Mouse (Mus musculus): ENCODE measurements at regions not wholly inside any gene's neighbourhood (a gene's known extent, or its start where the extent isn't known, plus 50 kb on each side); places are given as distances from the start of the nearest gene placed in this dataset.

GRCm38 (mm10) chr8:49236021-49236821 lies 392.5 kb upstream of the Tenm3 start:
- H3K36me3 ChIP-seq (ENCODE audit: control insufficient read depth, insufficient read depth, low read length), result no peaks in the 10 kb centered on the region
- ATAC-seq (ENCODE audit: low FRiP score), result no peak
- H3K27ac ChIP-seq (ENCODE audit: low read depth, low read length), result no peak overlapping the region
- DNase-seq (ENCODE audit: low spot score, missing footprints), result no peak
- no peak overlapping the region for H3K9ac ChIP-seq (ENCODE audit: low read length)
- no peak overlapping the region for H3K4me2 ChIP-seq
- no peak overlapping the region for H3K4me3 ChIP-seq (ENCODE audit: low read depth, low read length)
- no peaks in the 10 kb centered on the region for H3K4me1 ChIP-seq (ENCODE audit: control insufficient read depth, insufficient read depth, low read length)
- no peaks in the 10 kb centered on the region for H3K27me3 ChIP-seq (ENCODE audit: control insufficient read depth, insufficient read depth, low read length)
- WGBS, result 75% methylated on average over 7 of the region's 7 CpGs
- H3K9me3 ChIP-seq (ENCODE audit: control insufficient read depth, low read length), result no peaks in the 10 kb centered on the region

GRCm38 (mm10) chr8:49223841-49224420 lies 380.2 kb upstream of the Tenm3 start:
- 76% methylated on average over 18 of the region's 18 CpGs for WGBS
- H3K4me2 ChIP-seq, result no peak overlapping the region
- no peaks in the 10 kb centered on the region for H3K36me3 ChIP-seq (ENCODE audit: control insufficient read depth, insufficient read depth, low read length)
- H3K9me3 ChIP-seq (ENCODE audit: control insufficient read depth, low read length), result no peaks in the 10 kb centered on the region
- H3K27ac ChIP-seq (ENCODE audit: low read depth, low read length), result no peak overlapping the region
- no peak overlapping the region for H3K9ac ChIP-seq (ENCODE audit: low read length)
- H3K4me1 ChIP-seq (ENCODE audit: control insufficient read depth, insufficient read depth, low read length), result no peaks in the 10 kb centered on the region
- DNase-seq (ENCODE audit: low spot score, missing footprints) (peak; percentile 75), ATAC-seq (ENCODE audit: low FRiP score) (no peak)
- no peaks in the 10 kb centered on the region for H3K27me3 ChIP-seq (ENCODE audit: control insufficient read depth, insufficient read depth, low read length)
- no peak overlapping the region for H3K4me3 ChIP-seq (ENCODE audit: low read depth, low read length)

GRCm38 (mm10) chr8:49195333-49195640 lies 351.5 kb upstream of the Tenm3 start:
- no peak overlapping the region for H3K4me2 ChIP-seq
- no peaks in the 10 kb centered on the region for H3K9me3 ChIP-seq (ENCODE audit: control insufficient read depth, low read length)
- peak overlapping the region; percentile 3; the same call in 1 of the 2 replicates for H3K27ac ChIP-seq (ENCODE audit: low read depth, low read length)
- no peak overlapping the region for H3K4me3 ChIP-seq (ENCODE audit: low read depth, low read length)
- ATAC-seq (ENCODE audit: low FRiP score) (no peak), DNase-seq (ENCODE audit: low spot score, missing footprints) (no peak)
- WGBS, result 60% methylated on average over 4 of the region's 4 CpGs
- no peak overlapping the region for H3K9ac ChIP-seq (ENCODE audit: low read length)
- no peaks in the 10 kb centered on the region for H3K36me3 ChIP-seq (ENCODE audit: control insufficient read depth, insufficient read depth, low read length)
- no peaks in the 10 kb centered on the region; the same call in 1 of the 2 replicates for H3K4me1 ChIP-seq (ENCODE audit: control insufficient read depth, insufficient read depth, low read length)
- no peaks in the 10 kb centered on the region for H3K27me3 ChIP-seq (ENCODE audit: control insufficient read depth, insufficient read depth, low read length)

- peak; percentile 89 for DNase-seq (ENCODE audit: low spot score, missing footprints)
- WGBS, result 43% methylated on average over 11 of the region's 11 CpGs
- no peak overlapping the region for H3K9ac ChIP-seq (ENCODE audit: low read length)
Measured at GRCm38 (mm10) chr8:49194592-49195332, 351.0 kb upstream of the Tenm3 start.

GRCm38 (mm10) chr8:49186853-49187252 lies 343.1 kb upstream of the Tenm3 start:
- H3K36me3 ChIP-seq (ENCODE audit: control insufficient read depth, insufficient read depth, low read length), result no peaks in the 10 kb centered on the region
- H3K4me1 ChIP-seq (ENCODE audit: control insufficient read depth, insufficient read depth, low read length), result no peaks in the 10 kb centered on the region
- WGBS, result 72% methylated on average over 3 of the region's 3 CpGs
- H3K27ac ChIP-seq (ENCODE audit: low read depth, low read length), result no peak overlapping the region
- no peaks in the 10 kb centered on the region for H3K27me3 ChIP-seq (ENCODE audit: control insufficient read depth, insufficient read depth, low read length)
- no peaks in the 10 kb centered on the region for H3K9me3 ChIP-seq (ENCODE audit: control insufficient read depth, low read length)
- no peak for ATAC-seq (ENCODE audit: low FRiP score)
- no peak overlapping the region for H3K4me2 ChIP-seq
- H3K4me3 ChIP-seq (ENCODE audit: low read depth, low read length), result no peak overlapping the region
- no peak overlapping the region for H3K9ac ChIP-seq (ENCODE audit: low read length)
- DNase-seq (ENCODE audit: low spot score, missing footprints), result no peak

More at GRCm38 (mm10) chr8:49194592-49195332, 351.0 kb upstream of the Tenm3 start:
- no peaks in the 10 kb centered on the region for H3K9me3 ChIP-seq (ENCODE audit: control insufficient read depth, low read length)
- no peaks in the 10 kb centered on the region for H3K36me3 ChIP-seq (ENCODE audit: control insufficient read depth, insufficient read depth, low read length)
- no peaks in the 10 kb centered on the region; the same call in 1 of the 2 replicates for H3K4me1 ChIP-seq (ENCODE audit: control insufficient read depth, insufficient read depth, low read length)
- no peak overlapping the region for H3K4me2 ChIP-seq
- no peaks in the 10 kb centered on the region for H3K27me3 ChIP-seq (ENCODE audit: control insufficient read depth, insufficient read depth, low read length)
- H3K4me3 ChIP-seq (ENCODE audit: low read depth, low read length), result no peak overlapping the region
- peak overlapping the region; percentile 3; the same call in 1 of the 2 replicates for H3K27ac ChIP-seq (ENCODE audit: low read depth, low read length)
- peak; percentile 91 for ATAC-seq (ENCODE audit: low FRiP score)

- Histone ChIP-seq H3K27me3 (ENCODE audit: control insufficient read depth, insufficient read depth, low read length) (no peaks in the 10 kb centered on the region), H3K9me3 (ENCODE audit: control insufficient read depth, low read length) (no peaks in the 10 kb centered on the region), H3K4me3 (ENCODE audit: low read depth, low read length) (no peak overlapping the region), H3K36me3 (ENCODE audit: control insufficient read depth, insufficient read depth, low read length) (no peaks in the 10 kb centered on the region), H3K4me2 (no peak overlapping the region), H3K9ac (ENCODE audit: low read length) (no peak overlapping the region), H3K27ac (ENCODE audit: low read depth, low read length) (no peak overlapping the region), H3K4me1 (ENCODE audit: control insufficient read depth, insufficient read depth, low read length) (no peaks in the 10 kb centered on the region)
- 86% methylated on average over 4 of the region's 4 CpGs for WGBS
- no peak for DNase-seq (ENCODE audit: low spot score, missing footprints)
- ATAC-seq (ENCODE audit: low FRiP score), result no peak
Measured at GRCm38 (mm10) chr8:49175386-49175785, 331.6 kb upstream of the Tenm3 start.

- H3K9me3 ChIP-seq (ENCODE audit: control insufficient read depth, low read length), result no peaks in the 10 kb centered on the region
- WGBS, result 88% methylated on average over 2 of the region's 2 CpGs
- no peak overlapping the region for H3K27ac ChIP-seq (ENCODE audit: low read depth, low read length)
- no peak for ATAC-seq (ENCODE audit: low FRiP score)
- H3K27me3 ChIP-seq (ENCODE audit: control insufficient read depth, insufficient read depth, low read length), result no peaks in the 10 kb centered on the region
- H3K4me2 ChIP-seq, result no peak overlapping the region
- no peaks in the 10 kb centered on the region for H3K4me1 ChIP-seq (ENCODE audit: control insufficient read depth, insufficient read depth, low read length)
- no peak overlapping the region for H3K4me3 ChIP-seq (ENCODE audit: low read depth, low read length)
- H3K36me3 ChIP-seq (ENCODE audit: control insufficient read depth, insufficient read depth, low read length), result no peaks in the 10 kb centered on the region
- no peak overlapping the region for H3K9ac ChIP-seq (ENCODE audit: low read length)
- DNase-seq (ENCODE audit: low spot score, missing footprints), result no peak
Measured at GRCm38 (mm10) chr8:49174956-49175355, 331.2 kb upstream of the Tenm3 start.

GRCm38 (mm10) chr8:49159318-49159717 lies 315.6 kb upstream of the Tenm3 start:
- no peaks in the 10 kb centered on the region for H3K36me3 ChIP-seq (ENCODE audit: control insufficient read depth, insufficient read depth, low read length)

GRCm38 (mm10) chr8:49158201-49158600 lies 314.4 kb upstream of the Tenm3 start:
- ATAC-seq (ENCODE audit: low FRiP score) (no peak), DNase-seq (ENCODE audit: low spot score, missing footprints) (no peak)
- Histone ChIP-seq H3K4me1 (ENCODE audit: control insufficient read depth, insufficient read depth, low read length) (no peaks in the 10 kb centered on the region), H3K27me3 (ENCODE audit: control insufficient read depth, insufficient read depth, low read length) (no peaks in the 10 kb centered on the region), H3K9me3 (ENCODE audit: control insufficient read depth, low read length) (no peaks in the 10 kb centered on the region), H3K4me3 (ENCODE audit: low read depth, low read length) (no peak overlapping the region), H3K36me3 (ENCODE audit: control insufficient read depth, insufficient read depth, low read length) (no peaks in the 10 kb centered on the region), H3K9ac (ENCODE audit: low read length) (no peak overlapping the region), H3K4me2 (no peak overlapping the region), H3K27ac (ENCODE audit: low read depth, low read length) (no peak overlapping the region)
- WGBS, result 80% methylated on average over 4 of the region's 4 CpGs

More at GRCm38 (mm10) chr8:49159318-49159717, 315.6 kb upstream of the Tenm3 start:
- Histone ChIP-seq H3K27me3 (ENCODE audit: control insufficient read depth, insufficient read depth, low read length) (no peaks in the 10 kb centered on the region), H3K9ac (ENCODE audit: low read length) (no peak overlapping the region), H3K4me1 (ENCODE audit: control insufficient read depth, insufficient read depth, low read length) (no peaks in the 10 kb centered on the region), H3K4me2 (no peak overlapping the region), H3K4me3 (ENCODE audit: low read depth, low read length) (no peak overlapping the region), H3K9me3 (ENCODE audit: control insufficient read depth, low read length) (no peaks in the 10 kb centered on the region), H3K27ac (ENCODE audit: low read depth, low read length) (no peak overlapping the region)
- ATAC-seq (ENCODE audit: low FRiP score), result no peak
- DNase-seq (ENCODE audit: low spot score, missing footprints), result no peak
- WGBS, result 92% methylated on average over 4 of the region's 4 CpGs
